Mouse (Mus musculus) small intestine, adult 2 months (tissue): ENCODE results near the gene Gm14496. TPM values are rescaled to one million over a fixed set of nuclear protein-coding genes. Genes with fewer than 3 reads are reported as not detected.
"Not testable (repeated sequence)": the region's sequence is repeated elsewhere in the genome, so short reads cannot be mapped to it uniquely, and the experiment has no call there.

ENCODE experiments used
- H3K27ac ChIP-seq: fragments of 200-500 bp; 2 replicates; pipeline ENCODE4 v1.5.1; 2012; ENCODE audit warnings: low read depth, low read length, control low read depth, inconsistent platforms; ENCODE audit not compliant: insufficient read depth
- H3K27me3 ChIP-seq: fragments of 200-500 bp; 2 replicates; pipeline ENCODE4 v1.6.1; 2012; ENCODE audit warnings: mild to moderate bottlenecking, moderate library complexity, low read length, inconsistent platforms; ENCODE audit not compliant: control insufficient read depth, insufficient read depth
- H3K36me3 ChIP-seq: fragments of 200-500 bp; 2 replicates; pipeline ENCODE4 v1.6.1; 2012; ENCODE audit warnings: mild to moderate bottlenecking, low read length, control low read depth, inconsistent platforms; ENCODE audit not compliant: control insufficient read depth, insufficient read depth
- H3K4me1 ChIP-seq: fragments of 200-500 bp; 2 replicates; pipeline ENCODE4 v1.6.1; 2012; ENCODE audit warnings: low read length, inconsistent platforms, mixed read lengths; ENCODE audit not compliant: control insufficient read depth, insufficient read depth, insufficient read length
- H3K4me3 ChIP-seq: fragments of 200-500 bp; 2 replicates; pipeline ENCODE4 v1.5.1; 2012; ENCODE audit warnings: low read depth, mild to moderate bottlenecking, control low read depth, inconsistent platforms, low read length, moderate library complexity
- CTCF ChIP-seq: fragments of 200-500 bp; IDR thresholded peaks from 2 replicates; pipeline ENCODE4 v1.5.1; 2012; ENCODE audit warnings: low read depth, mild to moderate bottlenecking, control low read depth, inconsistent platforms, low read length, moderate library complexity, mixed read lengths; ENCODE audit not compliant: insufficient replicate concordance, insufficient read length; ENCODE audit errors: extremely low read depth
- POLR2A ChIP-seq: fragments of 200-500 bp; IDR thresholded peaks from 2 replicates; pipeline ENCODE4 v1.6.1; 2012; ENCODE audit warnings: low read depth, mild to moderate bottlenecking, control low read depth, inconsistent platforms, low read length, moderate library complexity
- WGBS: fragments of 180-500 bp; shearing (Covaris S2); methylation state at CpG from one replicate; pipeline ENCODE4 v1.1.7; 2018; 5-methylcytosine and 5-hydroxymethylcytosine counted together
- polyA plus RNA-seq: library from polyadenylated mRNA; depleted of rRNA; stranded (reverse); fragments of >200 nt; gene quantifications from 2 replicates; pipeline ENCODE4 v1.2.3, GENCODE M21; 2012; rRNA removed

Gene Gm14496
- not detected in 2 replicates for polyA plus RNA-seq

- H3K36me3 ChIP-seq, result no peaks in the 10 kb centered on the region
- H3K4me3 ChIP-seq, result no peak within 1 kb of the TSS
- H3K4me1 ChIP-seq, result no peaks in the 10 kb centered on the region
- TF ChIP-seq CTCF (no peak), POLR2A (no peak)
- no peak within 1 kb of the TSS for H3K27ac ChIP-seq
- H3K27me3 ChIP-seq, result no peaks in the 10 kb centered on the region
- WGBS, result 65% methylated on average over 3 of the region's 3 CpGs
Measured at GRCm38 (mm10) chr2:181990829-181991228, at the start of gene Gm14496. Gene Gm14496 (plus strand): TSS chr2:181991129.

GRCm38 (mm10) chr2:181952747-181953680, 37.9 kb upstream of the Gm14496 start:
- not testable (repeated sequence) for H3K27me3 ChIP-seq, H3K36me3 ChIP-seq, H3K4me1 ChIP-seq, H3K4me3 ChIP-seq, H3K27ac ChIP-seq
- WGBS, result 44% methylated on average over 21 of the region's 21 CpGs

GRCm38 (mm10) chr2:181968395-181968794, 22.5 kb upstream of the Gm14496 start:
- Histone ChIP-seq H3K27ac (no peak overlapping the region), H3K4me1 (no peaks in the 10 kb centered on the region), H3K27me3 (no peaks in the 10 kb centered on the region; the same call in 1 of the 2 replicates), H3K4me3 (no peak overlapping the region), H3K36me3 (no peaks in the 10 kb centered on the region)
- 31% methylated on average over 7 of the region's 7 CpGs for WGBS
- TF ChIP-seq POLR2A (no peak), CTCF (no peak)

GRCm38 (mm10) chr2:181969187-181969586, 21.7 kb upstream of the Gm14496 start:
- no peaks in the 10 kb centered on the region for H3K4me1 ChIP-seq
- H3K27me3 ChIP-seq, result no peaks in the 10 kb centered on the region; the same call in 1 of the 2 replicates
- no peaks in the 10 kb centered on the region for H3K36me3 ChIP-seq
- H3K4me3 ChIP-seq, result no peak overlapping the region
- TF ChIP-seq POLR2A, result no peak
- no peak for TF ChIP-seq CTCF
- WGBS, result 100% methylated on average over 2 of the region's 2 CpGs
- H3K27ac ChIP-seq, result no peak overlapping the region

- not testable (repeated sequence) for H3K27ac ChIP-seq, H3K27me3 ChIP-seq, H3K4me3 ChIP-seq, H3K36me3 ChIP-seq, H3K4me1 ChIP-seq
- 47% methylated on average over 7 of the region's 7 CpGs for WGBS
Measured at GRCm38 (mm10) chr2:181981969-181982368, 9.0 kb upstream of the Gm14496 start.

Other genes starting within 250 kb of the Gm14496 start
- 0.63 and 0.77 TPM in 2 replicates for gene Myt1, start 227.8 kb upstream of the Gm14496 start, polyA plus RNA-seq
- 4.5 and 7.6 TPM in 2 replicates for gene Pcmtd2, start 153.3 kb upstream of the Gm14496 start, polyA plus RNA-seq
- 1.4 and 1.5 TPM in 2 replicates for gene Polr3k, start 126.8 kb upstream of the Gm14496 start, polyA plus RNA-seq